Mouse (Mus musculus): ENCODE results near the gene Btn2a2. TPM values are rescaled to one million over a fixed set of nuclear protein-coding genes. Genes with fewer than 3 reads are reported as not detected.
A peak's percentile ranks its signal among the peaks of the same experiment; 100 is the strongest.

The Btn2a2 gene
- polyA plus RNA-seq, 1 experiment = not detected

GRCm38 (mm10) chr13:23502916-23503315 lies 14.3 kb upstream of the Btn2a2 start:
- TF ChIP-seq CTCF (conservative IDR thresholded peaks at IDR 0.05; ENCODE audit: insufficient read depth, insufficient read length, low read depth, low read length) = no peak
- H3K36me3 ChIP-seq (ENCODE audit: control insufficient read depth, insufficient read depth, low read length) = no peaks in the 10 kb centered on the region
- 81% methylated on average over 4 of the region's 4 CpGs for WGBS
- H3K27me3 ChIP-seq (replicated peaks; ENCODE audit: control insufficient read depth, insufficient read depth, low read length) = no peaks in the 10 kb centered on the region
- no peak overlapping the region for H3K4me3 ChIP-seq (ENCODE audit: insufficient read depth, low read depth, low read length)
- H3K27ac ChIP-seq (ENCODE audit: insufficient read depth, low read depth, low read length) = no peak overlapping the region
- no peak for DNase-seq
- no peaks in the 10 kb centered on the region; the same call in 1 of the 2 replicates for H3K4me1 ChIP-seq (ENCODE audit: control insufficient read depth, insufficient read depth, low read length)

GRCm38 (mm10) chr13:23502031-23502567 lies 13.4 kb upstream of the Btn2a2 start:
- H3K27ac ChIP-seq (ENCODE audit: insufficient read depth, low read depth, low read length) = no peak overlapping the region
- no peaks in the 10 kb centered on the region for H3K27me3 ChIP-seq (replicated peaks; ENCODE audit: control insufficient read depth, insufficient read depth, low read length)
- no peak overlapping the region for H3K4me3 ChIP-seq (ENCODE audit: insufficient read depth, low read depth, low read length)
- H3K36me3 ChIP-seq (ENCODE audit: control insufficient read depth, insufficient read depth, low read length) = no peaks in the 10 kb centered on the region
- 65% methylated on average over 9 of the region's 9 CpGs for WGBS
- H3K4me1 ChIP-seq (ENCODE audit: control insufficient read depth, insufficient read depth, low read length) = no peaks in the 10 kb centered on the region; the same call in 1 of the 2 replicates
- no peak for DNase-seq
- no peak for TF ChIP-seq CTCF (conservative IDR thresholded peaks at IDR 0.05; ENCODE audit: insufficient read depth, insufficient read length, low read depth, low read length)
- no peak for TF ChIP-seq POLR2A (IDR thresholded peaks at IDR 0.05; ENCODE audit: low read depth, low read length)

- no peaks in the 10 kb centered on the region; the same call in 1 of the 2 replicates for H3K4me1 ChIP-seq (ENCODE audit: control insufficient read depth, insufficient read depth, low read length)
- no peak overlapping the region for H3K27ac ChIP-seq (ENCODE audit: insufficient read depth, low read depth, low read length)
- WGBS = 54% methylated on average over 5 of the region's 5 CpGs
- no peak for DNase-seq
- no peak for TF ChIP-seq POLR2A (IDR thresholded peaks at IDR 0.05; ENCODE audit: low read depth, low read length)
- no peak for TF ChIP-seq CTCF (conservative IDR thresholded peaks at IDR 0.05; ENCODE audit: insufficient read depth, insufficient read length, low read depth, low read length)
- H3K27me3 ChIP-seq (replicated peaks; ENCODE audit: control insufficient read depth, insufficient read depth, low read length) = no peaks in the 10 kb centered on the region
- H3K4me3 ChIP-seq (ENCODE audit: insufficient read depth, low read depth, low read length) = no peak overlapping the region
- no peaks in the 10 kb centered on the region for H3K36me3 ChIP-seq (ENCODE audit: control insufficient read depth, insufficient read depth, low read length)
Observed at GRCm38 (mm10) chr13:23501511-23501910, 12.9 kb upstream of the Btn2a2 start.

GRCm38 (mm10) chr13:23500424-23501200 lies 12.0 kb upstream of the Btn2a2 start:
- no peaks in the 10 kb centered on the region for H3K36me3 ChIP-seq (ENCODE audit: control insufficient read depth, insufficient read depth, low read length)
- no peak overlapping the region for H3K27ac ChIP-seq (ENCODE audit: insufficient read depth, low read depth, low read length)
- DNase-seq = peak; percentile 46
- H3K4me1 ChIP-seq (ENCODE audit: control insufficient read depth, insufficient read depth, low read length) = no peaks in the 10 kb centered on the region; the same call in 1 of the 2 replicates
- H3K27me3 ChIP-seq (replicated peaks; ENCODE audit: control insufficient read depth, insufficient read depth, low read length) = no peaks in the 10 kb centered on the region
- 23% methylated on average over 17 of the region's 17 CpGs for WGBS
- no peak for TF ChIP-seq CTCF (conservative IDR thresholded peaks at IDR 0.05; ENCODE audit: insufficient read depth, insufficient read length, low read depth, low read length)
- TF ChIP-seq POLR2A (IDR thresholded peaks at IDR 0.05; ENCODE audit: low read depth, low read length) = no peak
- H3K4me3 ChIP-seq (ENCODE audit: insufficient read depth, low read depth, low read length) = no peak overlapping the region

- Histone ChIP-seq H3K27me3 (replicated peaks; ENCODE audit: control insufficient read depth, insufficient read depth, low read length) (no peaks in the 10 kb centered on the region), H3K4me1 (ENCODE audit: control insufficient read depth, insufficient read depth, low read length) (no peaks in the 10 kb centered on the region; the same call in 1 of the 2 replicates), H3K27ac (ENCODE audit: insufficient read depth, low read depth, low read length) (no peak overlapping the region), H3K36me3 (ENCODE audit: control insufficient read depth, insufficient read depth, low read length) (no peaks in the 10 kb centered on the region), H3K4me3 (ENCODE audit: insufficient read depth, low read depth, low read length) (no peak overlapping the region)
- no peak for TF ChIP-seq CTCF (conservative IDR thresholded peaks at IDR 0.05; ENCODE audit: insufficient read depth, insufficient read length, low read depth, low read length)
- DNase-seq = no peak
- 64% methylated on average over 7 of the region's 7 CpGs for WGBS
Observed at GRCm38 (mm10) chr13:23499943-23500342, 11.3 kb upstream of the Btn2a2 start.

- H3K27me3 ChIP-seq (replicated peaks; ENCODE audit: control insufficient read depth, insufficient read depth, low read length) = no peaks in the 10 kb centered on the region
- no peak for DNase-seq
- H3K27ac ChIP-seq (ENCODE audit: insufficient read depth, low read depth, low read length) = no peak overlapping the region
- no peaks in the 10 kb centered on the region; the same call in 1 of the 2 replicates for H3K4me1 ChIP-seq (ENCODE audit: control insufficient read depth, insufficient read depth, low read length)
- WGBS = 19% methylated on average over 10 of the region's 10 CpGs
- no peak overlapping the region for H3K4me3 ChIP-seq (ENCODE audit: insufficient read depth, low read depth, low read length)
- TF ChIP-seq CTCF (conservative IDR thresholded peaks at IDR 0.05; ENCODE audit: insufficient read depth, insufficient read length, low read depth, low read length) (no peak), POLR2A (IDR thresholded peaks at IDR 0.05; ENCODE audit: low read depth, low read length) (no peak)
- no peaks in the 10 kb centered on the region for H3K36me3 ChIP-seq (ENCODE audit: control insufficient read depth, insufficient read depth, low read length)
Observed at GRCm38 (mm10) chr13:23498653-23499052, 10.0 kb upstream of the Btn2a2 start.

GRCm38 (mm10) chr13:23497656-23498321 lies 9.1 kb upstream of the Btn2a2 start:
- DNase-seq = peak; percentile 13
- 40% methylated on average over 19 of the region's 19 CpGs for WGBS
- TF ChIP-seq CTCF (conservative IDR thresholded peaks at IDR 0.05; ENCODE audit: insufficient read depth, insufficient read length, low read depth, low read length) (no peak), POLR2A (IDR thresholded peaks at IDR 0.05; ENCODE audit: low read depth, low read length) (no peak)
- H3K27ac ChIP-seq (ENCODE audit: insufficient read depth, low read depth, low read length) = no peak overlapping the region
- H3K4me3 ChIP-seq (ENCODE audit: insufficient read depth, low read depth, low read length) = no peak overlapping the region
- no peaks in the 10 kb centered on the region for H3K36me3 ChIP-seq (ENCODE audit: control insufficient read depth, insufficient read depth, low read length)
- no peaks in the 10 kb centered on the region; the same call in 1 of the 2 replicates for H3K4me1 ChIP-seq (ENCODE audit: control insufficient read depth, insufficient read depth, low read length)
- no peaks in the 10 kb centered on the region for H3K27me3 ChIP-seq (replicated peaks; ENCODE audit: control insufficient read depth, insufficient read depth, low read length)
